Mouse (Mus musculus) heart, postnatal 0 days (tissue): ENCODE data around the gene Cks2. TPM values are rescaled to one million over a fixed set of nuclear protein-coding genes. Genes with fewer than 3 reads are reported as not detected.
A peak's percentile ranks its signal among the peaks of the same experiment; 100 is the strongest.
"Not testable (repeated sequence)": the region's sequence is repeated elsewhere in the genome, so short reads cannot be mapped to it uniquely, and the experiment has no call there.

Experiments
- ATAC-seq: fragments of 200-750 bp; cut with Nextera tagmentation; 2 replicates; pipeline ENCODE4 v1.8.0; 2017; ENCODE audit warnings: low read depth, moderate number of reproducible peaks, moderate library complexity; ENCODE audit not compliant: insufficient read depth
- DNase-seq: peaks from one replicate; pipeline ENCODE4 v3.0.0-alpha.2; 2016; ENCODE audit warnings: low spot score
- H3K27ac ChIP-seq: fragments of 300-500 bp; sonication (generic); 2 replicates; pipeline ENCODE4 v1.5.1; 2014; ENCODE audit warnings: low read depth, mild to moderate bottlenecking
- H3K27me3 ChIP-seq: fragments of 300-500 bp; sonication (generic); 2 replicates; pipeline ENCODE4 v1.6.1; 2014; ENCODE audit warnings: low read length, mixed read lengths; ENCODE audit not compliant: control insufficient read depth, insufficient read depth
- H3K36me3 ChIP-seq: fragments of 300-500 bp; sonication (generic); replicated peaks from 2 replicates; pipeline ENCODE4 v1.6.1; 2014; ENCODE audit warnings: low read length, mixed read lengths; ENCODE audit not compliant: control insufficient read depth, insufficient read depth
- H3K4me1 ChIP-seq: fragments of 300-500 bp; sonication (generic); 2 replicates; pipeline ENCODE4 v1.6.1; 2014; ENCODE audit warnings: antibody characterized with exemption; ENCODE audit not compliant: control insufficient read depth, insufficient read depth
- H3K4me2 ChIP-seq: fragments of 300-500 bp; sonication (generic); 2 replicates; pipeline ENCODE4 v1.6.1; 2014; ENCODE audit warnings: low read depth, mild to moderate bottlenecking, low read length, moderate library complexity
- H3K4me3 ChIP-seq: fragments of 300-500 bp; sonication (generic); 2 replicates; pipeline ENCODE4 v1.5.1; 2014; ENCODE audit warnings: low read depth, low read length
- H3K9ac ChIP-seq: fragments of 300-500 bp; sonication (generic); replicated peaks from 2 replicates; pipeline ENCODE4 v1.6.1; 2014; ENCODE audit warnings: low read depth, low read length, mixed read lengths
- H3K9me3 ChIP-seq: fragments of 300-500 bp; sonication (generic); replicated peaks from 2 replicates; pipeline ENCODE4 v1.6.1; 2016; ENCODE audit warnings: low read length; ENCODE audit not compliant: control insufficient read depth
- CTCF ChIP-seq: IDR thresholded peaks from 2 replicates; pipeline ENCODE4 v1.5.1; 2016; ENCODE audit warnings: antibody characterized with exemption, control low read depth, low read depth
- EP300 ChIP-seq: IDR thresholded peaks from 2 replicates; pipeline ENCODE4 v1.6.1; 2016; ENCODE audit warnings: antibody characterized with exemption, low read depth
- WGBS: fragments of 180-500 bp; shearing (Covaris S2); extraction: QIAGEN DNeasy Blood & Tissue Kit; methylation state at CpG from one replicate; pipeline ENCODE4 v1.1.7; 2014; 5-methylcytosine and 5-hydroxymethylcytosine counted together
- polyA plus RNA-seq: library from polyadenylated mRNA; unstranded; fragments of >200 nt; fragmentation: Nextera tagmentation; extraction: Ambion mirVana; gene quantifications from 2 replicates; pipeline ENCODE4 v1.2.1, GENCODE M21; 2015
- total RNA-seq: library from RNA; depleted of rRNA; stranded (reverse); fragments of >200 nt; gene quantifications from 2 replicates; pipeline ENCODE4 v1.2.3, GENCODE M21; 2014; ENCODE audit warnings: low replicate concordance

Cks2 gene
- total and polyA plus RNA-seq, 2 experiments from 2014 or later: 101 to 228 TPM

DNA sequence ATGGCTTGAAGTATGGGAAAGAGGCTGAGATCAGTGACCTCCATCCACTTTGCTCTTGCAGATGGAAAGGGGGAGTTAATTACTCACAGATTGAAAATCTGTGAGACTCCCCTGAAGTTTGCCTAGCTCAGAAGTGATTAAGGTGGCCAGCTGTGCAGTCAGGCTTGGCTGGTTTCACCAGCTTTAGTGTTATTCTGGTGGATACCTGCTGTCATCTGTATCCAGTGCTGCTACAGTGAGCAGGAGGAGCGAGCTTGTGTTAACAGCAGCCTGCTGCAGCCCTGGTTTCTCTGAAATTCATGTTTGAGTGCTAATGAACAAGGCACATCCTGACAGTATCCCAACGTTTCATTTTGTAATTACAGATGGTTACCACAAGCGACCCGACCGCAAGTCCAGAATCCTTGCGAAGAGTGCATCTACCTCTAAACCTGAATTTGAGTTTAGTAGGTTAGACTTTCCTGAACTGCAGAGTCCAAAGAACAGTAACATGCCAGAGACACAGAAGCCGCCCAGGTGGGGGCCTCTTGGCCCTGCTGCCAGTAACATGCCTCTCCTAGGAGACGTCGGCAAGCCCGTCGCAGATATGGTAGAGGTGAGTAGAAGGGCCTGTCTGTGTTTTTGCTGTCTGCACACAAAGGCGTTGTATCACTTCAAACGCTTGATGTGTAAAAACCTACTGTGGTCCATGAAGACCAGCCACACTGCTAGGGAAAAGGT is 11.6 kb downstream of the Cks2 start:
- Histone ChIP-seq H3K27ac (no peak overlapping the region), H3K4me3 (no peak overlapping the region), H3K9me3 (no peaks in the 10 kb centered on the region), H3K36me3 (peaks cover 88% of the 10 kb centered on the region), H3K4me2 (no peak overlapping the region), H3K9ac (no peak overlapping the region), H3K4me1 (peaks cover 4% of the 10 kb centered on the region; the same call in 1 of the 2 replicates), H3K27me3 (no peaks in the 10 kb centered on the region)
- WGBS: 85% methylated on average over 13 of the region's 13 CpGs
- DNase-seq (no peak), ATAC-seq (no peak)
- TF ChIP-seq EP300 (no peak), CTCF (no peak)

DNA sequence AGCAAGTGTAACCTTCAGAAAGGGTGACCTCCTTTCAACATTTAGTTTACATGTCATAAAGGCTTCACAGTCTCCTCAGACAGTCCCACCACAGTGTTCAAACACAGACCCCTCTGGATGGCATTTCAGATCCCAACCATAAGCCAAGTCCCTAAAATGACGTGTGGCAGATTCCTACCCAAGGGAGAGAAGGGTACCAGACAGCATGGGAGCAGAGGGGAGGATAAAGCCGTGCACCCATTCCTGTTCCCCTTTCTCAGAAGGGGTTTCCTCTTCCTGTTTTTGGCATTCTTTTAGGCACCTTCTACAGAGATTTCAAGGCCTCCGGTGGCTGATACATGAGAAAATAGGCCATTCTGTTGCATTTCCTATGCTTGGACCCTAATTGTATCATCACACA is 13.1 kb downstream of the Cks2 start:
- Histone ChIP-seq H3K4me3 (no peak overlapping the region), H3K36me3 (peaks cover 95% of the 10 kb centered on the region), H3K4me1 (no peaks in the 10 kb centered on the region), H3K9ac (no peak overlapping the region), H3K4me2 (no peak overlapping the region), H3K9me3 (no peaks in the 10 kb centered on the region), H3K27ac (no peak overlapping the region), H3K27me3 (no peaks in the 10 kb centered on the region)
- DNase-seq (no peak), ATAC-seq (no peak)
- WGBS: 93% methylated on average over 3 of the region's 3 CpGs
- TF ChIP-seq EP300 (no peak), CTCF (no peak)

DNA sequence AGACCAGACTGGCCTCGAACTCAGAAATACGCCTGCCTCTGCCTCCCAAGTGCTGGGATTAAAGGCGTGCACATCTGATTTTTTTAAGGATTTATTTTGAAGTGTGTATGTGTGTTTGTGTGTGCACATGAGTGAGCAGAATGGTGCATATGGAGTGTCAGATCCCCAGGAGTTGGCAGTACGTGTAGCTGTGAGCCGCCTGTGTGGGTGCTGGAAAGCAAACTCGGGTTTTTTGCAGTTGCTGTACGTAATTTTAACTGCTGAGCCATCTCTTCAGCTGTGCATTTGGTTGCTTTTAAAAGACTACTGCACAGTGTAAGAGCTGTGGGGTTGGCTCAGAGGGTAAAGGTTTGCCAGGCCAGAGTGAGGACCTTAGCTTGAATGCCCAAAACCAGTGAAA is 14.5 kb downstream of the Cks2 start:
- Histone ChIP-seq H3K4me2 (no peak overlapping the region), H3K27ac (no peak overlapping the region), H3K9ac (no peak overlapping the region), H3K4me3 (no peak overlapping the region), H3K36me3 (peaks cover 96% of the 10 kb centered on the region), H3K27me3 (no peaks in the 10 kb centered on the region), H3K4me1 (no peaks in the 10 kb centered on the region), H3K9me3 (no peaks in the 10 kb centered on the region)
- no peak for DNase-seq
- TF ChIP-seq EP300 (no peak), CTCF (no peak)
- ATAC-seq: no peak
- WGBS: 94% methylated on average over 7 of the region's 7 CpGs

DNA sequence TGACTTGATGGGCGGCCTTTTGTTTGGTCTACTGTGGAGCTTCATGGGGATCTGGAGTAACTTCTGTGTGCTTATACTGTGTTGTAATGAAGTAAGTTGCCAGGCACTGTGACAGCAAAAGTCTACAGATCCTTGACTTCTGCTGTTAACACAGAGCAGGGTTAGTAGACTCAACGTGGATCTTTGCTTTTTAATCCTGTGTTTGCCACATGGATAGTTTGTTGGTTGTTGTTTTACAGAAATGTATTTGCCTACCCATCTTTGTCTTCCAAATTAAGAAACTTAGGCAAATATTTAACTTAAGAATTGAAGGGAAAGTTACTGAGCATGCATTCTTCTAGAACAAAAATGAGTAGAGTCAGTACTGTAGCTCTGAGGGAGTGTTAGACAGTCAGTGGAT is 18.5 kb downstream of the Cks2 start:
- H3K9me3 ChIP-seq: no peaks in the 10 kb centered on the region
- H3K9ac ChIP-seq: no peak overlapping the region
- no peak overlapping the region for H3K4me2 ChIP-seq
- H3K4me3 ChIP-seq: no peak overlapping the region
- no peak for TF ChIP-seq EP300
- no peak for TF ChIP-seq CTCF
- 88% methylated on average over 2 of the region's 2 CpGs for WGBS
- H3K27ac ChIP-seq: no peak overlapping the region
- no peaks in the 10 kb centered on the region for H3K4me1 ChIP-seq
- ATAC-seq (no peak), DNase-seq (no peak)
- peaks cover 89% of the 10 kb centered on the region for H3K36me3 ChIP-seq
- no peaks in the 10 kb centered on the region for H3K27me3 ChIP-seq

DNA sequence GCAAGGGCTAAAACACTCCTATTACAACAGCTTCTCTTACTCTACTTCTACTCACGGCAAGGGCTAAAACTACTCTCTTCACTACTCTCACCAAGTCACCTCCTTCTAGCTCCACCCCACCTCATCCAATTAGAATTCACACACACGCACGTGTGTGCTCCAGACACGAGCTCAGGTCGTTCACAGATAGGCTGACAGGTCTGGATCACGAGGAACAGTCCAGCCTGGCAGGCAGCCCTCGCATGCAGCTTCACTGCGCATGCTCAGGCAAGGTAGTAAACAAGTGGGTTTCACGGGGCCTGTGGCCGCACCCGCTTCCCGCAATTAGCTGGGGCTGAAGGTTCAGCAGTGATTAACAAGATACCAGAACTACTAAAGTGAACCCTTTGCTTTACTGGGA is 23.2 kb downstream of the Cks2 start:
- 80% methylated on average over 12 of the region's 12 CpGs for WGBS
- H3K4me1 ChIP-seq, DNase-seq, H3K4me2 ChIP-seq, H3K4me3 ChIP-seq, H3K27ac ChIP-seq, H3K9ac ChIP-seq, H3K27me3 ChIP-seq, H3K9me3 ChIP-seq: not testable (repeated sequence)
- peaks cover 70% of the 10 kb centered on the region for H3K36me3 ChIP-seq
- peak; percentile 49; the same call in 1 of the 2 replicates for ATAC-seq

DNA sequence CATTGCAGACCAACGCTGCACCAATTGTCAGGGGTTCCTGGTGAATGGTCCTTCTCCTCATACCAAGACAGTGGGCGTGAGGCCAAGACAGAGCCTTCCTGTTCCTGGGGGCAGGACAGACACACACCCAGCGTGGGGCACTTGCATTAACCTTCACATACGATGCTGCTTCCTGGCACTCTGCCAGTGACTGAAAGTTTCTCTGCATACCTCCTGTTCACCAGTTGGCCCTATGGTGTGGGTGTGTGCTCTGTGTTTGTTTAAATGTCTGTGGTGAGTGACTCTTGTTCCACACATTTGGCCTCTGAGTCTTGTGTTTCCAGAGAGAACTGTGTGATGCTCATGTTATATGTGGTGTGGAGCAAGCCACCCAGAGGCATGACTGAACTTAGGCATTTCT is 31.6 kb downstream of the Cks2 start:
- Histone ChIP-seq H3K27me3 (no peaks in the 10 kb centered on the region), H3K36me3 (peaks cover 85% of the 10 kb centered on the region), H3K9ac (no peak overlapping the region), H3K27ac (no peak overlapping the region), H3K4me2 (no peak overlapping the region), H3K4me3 (no peak overlapping the region), H3K4me1 (no peaks in the 10 kb centered on the region), H3K9me3 (no peaks in the 10 kb centered on the region)
- ATAC-seq (no peak), DNase-seq (no peak)
- 43% methylated on average over 4 of the region's 4 CpGs for WGBS
- TF ChIP-seq CTCF (no peak), EP300 (no peak)
